Mouse (Mus musculus) small intestine, adult 2 months (tissue): ENCODE data around the gene Strbp.

ENCODE experiments used
- CTCF ChIP-seq: fragments of 200-500 bp; IDR thresholded peaks from 2 replicates; pipeline ENCODE4 v1.5.1; 2012; ENCODE audit warnings: low read depth, mild to moderate bottlenecking, control low read depth, inconsistent platforms, low read length, moderate library complexity, mixed read lengths; ENCODE audit not compliant: insufficient replicate concordance, insufficient read length; ENCODE audit errors: extremely low read depth
- POLR2A ChIP-seq: fragments of 200-500 bp; IDR thresholded peaks from 2 replicates; pipeline ENCODE4 v1.6.1; 2012; ENCODE audit warnings: low read depth, mild to moderate bottlenecking, control low read depth, inconsistent platforms, low read length, moderate library complexity

GRCm38 (mm10) chr2:37623343-37623742 lies 80.3 kb downstream of the Strbp start:
- TF ChIP-seq POLR2A = no peak
- TF ChIP-seq CTCF = no peak
